Mouse (Mus musculus): ENCODE data around the gene Gm13420. TPM values are rescaled to one million over a fixed set of nuclear protein-coding genes. Genes with fewer than 3 reads are reported as not detected.
A peak's percentile ranks its signal among the peaks of the same experiment; 100 is the strongest.

Gm13420 gene
- polyA plus RNA-seq, 2 experiments = 0.38 to 0.39 TPM

- Histone ChIP-seq H3K27ac (no peak overlapping the region), H3K9ac (replicated peaks) (no peak overlapping the region), H3K4me1 (replicated peaks; ENCODE audit: control insufficient read depth in 2 of 2, insufficient read depth in 2 of 2, low read length in 1 of 2) (peaks cover 0 to 8% of the 10 kb centered on the region in 2 experiments; a peak in 1 of 4 replicates), H3K4me3 (ENCODE audit: insufficient read depth in 1 of 2, low read depth in 2 of 2, low read length in 2 of 2) (no peak overlapping the region), H3K9me3 (ENCODE audit: control insufficient read depth, low read length) (no peaks in the 10 kb centered on the region), H3K27me3 (ENCODE audit: control insufficient read depth, insufficient read depth, low read length) (no peaks in the 10 kb centered on the region), H3K4me2 (ENCODE audit: low read depth) (no peak overlapping the region), H3K36me3 (replicated peaks; ENCODE audit: control insufficient read depth, insufficient read depth, low read depth) (peaks cover 17% of the 10 kb centered on the region)
- 74% methylated on average over 3 of the region's 3 CpGs for WGBS (ENCODE audit: insufficient replicate concordance)
- DNase-seq (ENCODE audit: low read depth in 3 of 3, low spot score in 3 of 3) = no peak
- TF ChIP-seq CTCF (IDR thresholded peaks at IDR 0.05; ENCODE audit: low read depth) (no peak), EP300 (IDR thresholded peaks at IDR 0.05; ENCODE audit: low read depth) (no peak)
- ATAC-seq (ENCODE audit: insufficient read depth) = no peak
Measured at GRCm38 (mm10) chr2:29705493-29705892, 46.0 kb downstream of the Gm13420 start.

- peaks cover 0 to 8% of the 10 kb centered on the region in 2 experiments; a peak in 1 of 4 replicates for H3K4me1 ChIP-seq (replicated peaks; ENCODE audit: control insufficient read depth in 2 of 2, insufficient read depth in 2 of 2, low read length in 1 of 2)
- no peak for TF ChIP-seq CTCF (IDR thresholded peaks at IDR 0.05; ENCODE audit: low read depth)
- TF ChIP-seq EP300 (IDR thresholded peaks at IDR 0.05; ENCODE audit: low read depth) = peak; percentile 54
- peaks cover 17% of the 10 kb centered on the region for H3K36me3 ChIP-seq (replicated peaks; ENCODE audit: control insufficient read depth, insufficient read depth, low read depth)
- 59% methylated on average over 9 of the region's 9 CpGs for WGBS (ENCODE audit: insufficient replicate concordance)
- no peaks in the 10 kb centered on the region for H3K9me3 ChIP-seq (ENCODE audit: control insufficient read depth, low read length)
- H3K9ac ChIP-seq (replicated peaks) = no peak overlapping the region
- DNase-seq (ENCODE audit: low read depth in 3 of 3, low spot score in 3 of 3) (no peak), ATAC-seq (ENCODE audit: insufficient read depth) (peak; percentile 79)
- no peak overlapping the region for H3K4me3 ChIP-seq (ENCODE audit: insufficient read depth in 1 of 2, low read depth in 2 of 2, low read length in 2 of 2)
- H3K27me3 ChIP-seq (ENCODE audit: control insufficient read depth, insufficient read depth, low read length) = no peaks in the 10 kb centered on the region
- peak overlapping the region; percentile 29; the same call in 1 of the 2 replicates for H3K4me2 ChIP-seq (ENCODE audit: low read depth)
- no peak overlapping the region for H3K27ac ChIP-seq
Measured at GRCm38 (mm10) chr2:29703104-29704081, 48.1 kb downstream of the Gm13420 start.

- 90% methylated on average over 8 of the region's 8 CpGs for WGBS (ENCODE audit: insufficient replicate concordance)
- peaks cover 17% of the 10 kb centered on the region for H3K36me3 ChIP-seq (replicated peaks; ENCODE audit: control insufficient read depth, insufficient read depth, low read depth)
- no peak overlapping the region for H3K4me3 ChIP-seq (ENCODE audit: insufficient read depth in 1 of 2, low read depth in 2 of 2, low read length in 2 of 2)
- H3K4me2 ChIP-seq (ENCODE audit: low read depth) = no peak overlapping the region
- no peak overlapping the region for H3K9ac ChIP-seq (replicated peaks)
- TF ChIP-seq EP300 (IDR thresholded peaks at IDR 0.05; ENCODE audit: low read depth) (no peak), CTCF (IDR thresholded peaks at IDR 0.05; ENCODE audit: low read depth) (no peak)
- H3K9me3 ChIP-seq (ENCODE audit: control insufficient read depth, low read length) = no peaks in the 10 kb centered on the region
- DNase-seq (ENCODE audit: low read depth in 3 of 3, low spot score in 3 of 3) = no peak
- peaks cover 0 to 8% of the 10 kb centered on the region in 2 experiments; a peak in 1 of 4 replicates for H3K4me1 ChIP-seq (replicated peaks; ENCODE audit: control insufficient read depth in 2 of 2, insufficient read depth in 2 of 2, low read length in 1 of 2)
- no peaks in the 10 kb centered on the region for H3K27me3 ChIP-seq (ENCODE audit: control insufficient read depth, insufficient read depth, low read length)
- ATAC-seq (ENCODE audit: insufficient read depth) = no peak
- H3K27ac ChIP-seq = no peak overlapping the region
Measured at GRCm38 (mm10) chr2:29702189-29702588, 49.3 kb downstream of the Gm13420 start.

GRCm38 (mm10) chr2:29701393-29701792 is 50.1 kb downstream of the Gm13420 start:
- Histone ChIP-seq H3K9ac (replicated peaks) (no peak overlapping the region), H3K9me3 (ENCODE audit: control insufficient read depth, low read length) (no peaks in the 10 kb centered on the region), H3K27ac (no peak overlapping the region), H3K4me3 (ENCODE audit: insufficient read depth in 1 of 2, low read depth in 2 of 2, low read length in 2 of 2) (no peak overlapping the region), H3K36me3 (replicated peaks; ENCODE audit: control insufficient read depth, insufficient read depth, low read depth) (peaks cover 15% of the 10 kb centered on the region), H3K4me1 (replicated peaks; ENCODE audit: control insufficient read depth in 2 of 2, insufficient read depth in 2 of 2, low read length in 1 of 2) (peaks cover 0 to 8% of the 10 kb centered on the region in 2 experiments; a peak in 1 of 4 replicates), H3K4me2 (ENCODE audit: low read depth) (no peak overlapping the region), H3K27me3 (ENCODE audit: control insufficient read depth, insufficient read depth, low read length) (no peaks in the 10 kb centered on the region)
- 69% methylated on average over 6 of the region's 6 CpGs for WGBS (ENCODE audit: insufficient replicate concordance)
- no peak for DNase-seq (ENCODE audit: low read depth in 3 of 3, low spot score in 3 of 3)
- ATAC-seq (ENCODE audit: insufficient read depth) = no peak
- no peak for TF ChIP-seq CTCF (IDR thresholded peaks at IDR 0.05; ENCODE audit: low read depth)
- no peak for TF ChIP-seq EP300 (IDR thresholded peaks at IDR 0.05; ENCODE audit: low read depth)

GRCm38 (mm10) chr2:29700898-29701297 is 50.6 kb downstream of the Gm13420 start:
- H3K27ac ChIP-seq = no peak overlapping the region
- H3K9me3 ChIP-seq (ENCODE audit: control insufficient read depth, low read length) = no peaks in the 10 kb centered on the region
- H3K36me3 ChIP-seq (replicated peaks; ENCODE audit: control insufficient read depth, insufficient read depth, low read depth) = peaks cover 15% of the 10 kb centered on the region
- no peak for TF ChIP-seq CTCF (IDR thresholded peaks at IDR 0.05; ENCODE audit: low read depth)
- no peak for TF ChIP-seq EP300 (IDR thresholded peaks at IDR 0.05; ENCODE audit: low read depth)
- no peak overlapping the region for H3K9ac ChIP-seq (replicated peaks)
- no peak overlapping the region for H3K4me3 ChIP-seq (ENCODE audit: insufficient read depth in 1 of 2, low read depth in 2 of 2, low read length in 2 of 2)
- no peak for DNase-seq (ENCODE audit: low read depth in 3 of 3, low spot score in 3 of 3)
- no peak overlapping the region for H3K4me2 ChIP-seq (ENCODE audit: low read depth)
- H3K27me3 ChIP-seq (ENCODE audit: control insufficient read depth, insufficient read depth, low read length) = no peaks in the 10 kb centered on the region
- ATAC-seq (ENCODE audit: insufficient read depth) = no peak
- H3K4me1 ChIP-seq (replicated peaks; ENCODE audit: control insufficient read depth in 2 of 2, insufficient read depth in 2 of 2, low read length in 1 of 2) = peaks cover 0 to 8% of the 10 kb centered on the region in 2 experiments; a peak in 1 of 4 replicates
